Mouse (Mus musculus) layer of hippocampus, adult 2 months (tissue): ENCODE results near the gene Cela3b. TPM values are rescaled to one million over a fixed set of nuclear protein-coding genes. Genes with fewer than 3 reads are reported as not detected.
A peak's percentile ranks its signal among the peaks of the same experiment; 100 is the strongest.

Source experiments
- DNase-seq, 2 experiments: peaks; one replicate each; pipeline ENCODE4 v3.0.0; 2022; ENCODE audit warnings: low spot score in 2 of 2
- H3K27ac ChIP-seq: fragments of 200-600 bp; 2 replicates; pipeline ENCODE4 v1.8.1; 2022
- H3K4me3 ChIP-seq: fragments of 200-600 bp; 2 replicates; pipeline ENCODE4 v1.8.1; 2022; ENCODE audit warnings: mild to moderate bottlenecking
- CTCF ChIP-seq: fragments of 200-600 bp; conservative IDR thresholded peaks from 2 replicates; pipeline ENCODE4 v1.8.1; 2022; ENCODE audit warnings: antibody characterized with exemption, mild to moderate bottlenecking, moderate library complexity
- total RNA-seq, 2 experiments: library from RNA; stranded (reverse); gene quantifications; 2 replicates each; pipeline ENCODE4 v1.2.3; 2021

Cela3b gene
- total RNA-seq, 2 experiments from 2014 or later, result not detected

- Histone ChIP-seq H3K4me3 (no peak overlapping the region; the same call in 1 of the 2 replicates), H3K27ac (no peak overlapping the region; the same call in 1 of the 2 replicates)
- no peak for TF ChIP-seq CTCF
- DNase-seq, result no peak
These were observed 39.7 kb upstream of the Cela3b start for GRCm38 (mm10) chr4:137469845-137470692.

GRCm38 (mm10) chr4:137469081-137469844, 38.9 kb upstream of the Cela3b start:
- peak overlapping the region; percentile 60 for H3K4me3 ChIP-seq
- no peak for DNase-seq
- no peak for TF ChIP-seq CTCF
- peak overlapping the region; percentile 46; the same call in 1 of the 2 replicates for H3K27ac ChIP-seq

GRCm38 (mm10) chr4:137468260-137469080, 38.1 kb upstream of the Cela3b start, which contains the start of gene Hspg2:
Gene Hspg2, plus strand, starts transcription at chr4:137468769.
- Histone ChIP-seq H3K27ac (peak within 1 kb of the TSS; percentile 46; the same call in 1 of the 2 replicates), H3K4me3 (peak within 1 kb of the TSS; percentile 60)
- peak; percentile 74 to 80 for DNase-seq
- no peak for TF ChIP-seq CTCF

- Histone ChIP-seq H3K27ac (no peak overlapping the region), H3K4me3 (no peak overlapping the region)
- TF ChIP-seq CTCF, result no peak
- DNase-seq, result no peak
These were observed 37.2 kb upstream of the Cela3b start for GRCm38 (mm10) chr4:137467525-137467924.

- no peak overlapping the region for H3K4me3 ChIP-seq
- DNase-seq, result no peak
- H3K27ac ChIP-seq, result no peak overlapping the region
- TF ChIP-seq CTCF, result no peak
These were observed 36.7 kb upstream of the Cela3b start for GRCm38 (mm10) chr4:137466991-137467390.

- TF ChIP-seq CTCF, result no peak
- DNase-seq, result no peak
- H3K27ac ChIP-seq, result no peak overlapping the region
- no peak overlapping the region for H3K4me3 ChIP-seq
These were observed 34.9 kb upstream of the Cela3b start for GRCm38 (mm10) chr4:137465125-137465787.

GRCm38 (mm10) chr4:137461981-137462690, 31.8 kb upstream of the Cela3b start:
- TF ChIP-seq CTCF, result no peak
- H3K27ac ChIP-seq, result no peak overlapping the region
- H3K4me3 ChIP-seq, result no peak overlapping the region
- DNase-seq, result no peak

- Histone ChIP-seq H3K27ac (no peak overlapping the region), H3K4me3 (no peak overlapping the region)
- no peak for TF ChIP-seq CTCF
- no peak for DNase-seq
These were observed 30.9 kb upstream of the Cela3b start for GRCm38 (mm10) chr4:137461217-137461616.

GRCm38 (mm10) chr4:137460676-137461075, 30.3 kb upstream of the Cela3b start:
- no peak for DNase-seq
- no peak for TF ChIP-seq CTCF
- Histone ChIP-seq H3K27ac (no peak overlapping the region), H3K4me3 (no peak overlapping the region)

GRCm38 (mm10) chr4:137458861-137459260, 28.5 kb upstream of the Cela3b start:
- no peak for TF ChIP-seq CTCF
- H3K4me3 ChIP-seq, result no peak overlapping the region
- H3K27ac ChIP-seq, result no peak overlapping the region
- no peak for DNase-seq

GRCm38 (mm10) chr4:137458310-137458709, 28.0 kb upstream of the Cela3b start:
- DNase-seq, result no peak
- no peak overlapping the region for H3K27ac ChIP-seq
- no peak for TF ChIP-seq CTCF
- H3K4me3 ChIP-seq, result no peak overlapping the region

GRCm38 (mm10) chr4:137457292-137457691, 27.0 kb upstream of the Cela3b start:
- DNase-seq, result no peak
- Histone ChIP-seq H3K27ac (no peak overlapping the region), H3K4me3 (no peak overlapping the region)
- TF ChIP-seq CTCF, result no peak
